17 mouse cellular contexts compared by ENCODE assay signal in the genomic region with DNA sequence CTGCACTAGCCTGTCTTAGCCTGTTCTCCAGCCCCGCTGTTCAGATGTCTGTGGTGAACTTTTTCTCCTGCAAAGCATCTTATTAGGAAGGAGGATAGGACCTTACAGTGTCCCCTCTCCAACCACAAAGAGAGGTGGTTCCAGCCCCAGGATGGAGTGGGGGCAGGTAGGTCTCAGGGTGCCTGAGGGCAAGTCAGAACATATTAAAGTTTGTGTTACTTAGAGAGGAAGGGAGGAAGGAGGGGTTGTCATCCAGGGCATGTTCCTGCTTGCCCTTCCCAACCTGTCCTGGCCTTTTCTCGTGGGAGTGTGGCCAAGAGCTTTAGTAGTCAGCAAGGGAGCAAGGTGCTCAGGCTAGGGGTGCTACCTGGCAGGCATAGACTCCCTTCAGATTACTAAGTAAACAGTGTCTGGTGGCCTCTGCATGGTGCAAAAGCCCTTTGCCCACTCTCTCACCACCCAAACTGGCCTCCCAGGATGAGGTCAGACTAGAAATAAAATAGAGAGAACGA. TPM values are rescaled to one million over a fixed set of nuclear protein-coding genes. Genes with fewer than 3 reads are reported as not detected.
DNase-seq lines count a peak whose midpoint lies in the region; ATAC-seq and TF ChIP-seq lines count a peak whose summit lies in the region.
"Had no signal": no experiment of that assay in that cellular context is flagged by ENCODE, and none has a peak within 500 bp of the region (broad histone marks: within the 10 kb centered on the region; RNA-seq: fewer than 3 reads in every experiment).

No protein-coding gene starts in this region.

- H3K9me3 ChIP-seq in liver, embryonic 16.5 days (replicated peaks; ENCODE audit: control insufficient read depth, low read length): no peaks in the 10 kb centered on the region
- H3K9me3 ChIP-seq in liver, embryonic 11.5 days (ENCODE audit: control insufficient read depth, low read length): no peaks in the 10 kb centered on the region
- H3K9me3 ChIP-seq in intestine, embryonic 16.5 days (ENCODE audit: control insufficient read depth, low read length): no peaks in the 10 kb centered on the region
- H3K9me3 ChIP-seq in kidney, embryonic 16.5 days (ENCODE audit: low read length): no peaks in the 10 kb centered on the region
- no peaks in the 10 kb centered on the region for H3K9me3 ChIP-seq in stomach, postnatal 0 days (ENCODE audit: control insufficient read depth, low read length)
- H3K9me3 ChIP-seq: limb, embryonic 10.5 days; lung, embryonic 15.5 days had no signal

- H3K27me3 ChIP-seq in liver, embryonic 16.5 days (ENCODE audit: control insufficient read depth, insufficient read depth, low read depth, low read length): no peaks in the 10 kb centered on the region; the same call in 1 of the 2 replicates
- H3K27me3 ChIP-seq in liver, embryonic 11.5 days (replicated peaks; ENCODE audit: control insufficient read depth, insufficient read depth, low read length): peaks cover 7% of the 10 kb centered on the region; the same call in 1 of the 2 replicates
- no peaks in the 10 kb centered on the region for H3K27me3 ChIP-seq in intestine, embryonic 16.5 days (replicated peaks; ENCODE audit: control insufficient read depth, insufficient read depth, low read length)
- H3K27me3 ChIP-seq in kidney, embryonic 16.5 days (ENCODE audit: insufficient read depth, low read length): no peaks in the 10 kb centered on the region
- no peaks in the 10 kb centered on the region for H3K27me3 ChIP-seq in stomach, postnatal 0 days (ENCODE audit: control insufficient read depth, insufficient read depth, low read length)
- H3K27me3 ChIP-seq: lung, embryonic 15.5 days had no signal

- ATAC-seq in liver, embryonic 16.5 days (ENCODE audit: low read depth): 0 out of 2 replicates have a peak, but pooled peaks have one; percentile 22
- ATAC-seq in liver, embryonic 11.5 days (replicated peaks; ENCODE audit: low FRiP score): no peak
- ATAC-seq in intestine, embryonic 16.5 days: peak; percentile 55; the same call in 1 of the 2 replicates
- peak; percentile 70 for ATAC-seq in kidney, embryonic 16.5 days (ENCODE audit: low FRiP score, low TSS enrichment)
- ATAC-seq in stomach, postnatal 0 days (ENCODE audit: low FRiP score, low TSS enrichment): peak; percentile 69

- WGBS in liver, embryonic 16.5 days (ENCODE audit: insufficient replicate concordance): 40% methylated on average over 3 of the region's 3 CpGs
- 71% methylated on average over 3 of the region's 3 CpGs for WGBS in liver, embryonic 11.5 days
- WGBS in intestine, embryonic 16.5 days: 60% methylated on average over 3 of the region's 3 CpGs
- 38% methylated on average over 3 of the region's 3 CpGs for WGBS in kidney, embryonic 16.5 days
- 48% methylated on average over 3 of the region's 3 CpGs for WGBS in stomach, postnatal 0 days

- H3K4me3 ChIP-seq in liver, embryonic 16.5 days (ENCODE audit: low read depth, low read length): no peak overlapping the region
- H3K4me3 ChIP-seq in liver, embryonic 11.5 days (ENCODE audit: low read depth, low read length): no peak overlapping the region
- no peak overlapping the region for H3K4me3 ChIP-seq in intestine, embryonic 16.5 days (ENCODE audit: low read length)
- no peak overlapping the region for H3K4me3 ChIP-seq in kidney, embryonic 16.5 days (ENCODE audit: low read length)
- H3K4me3 ChIP-seq in stomach, postnatal 0 days (ENCODE audit: low read depth, low read length): no peak overlapping the region
- H3K4me3 ChIP-seq: limb, embryonic 10.5 days; lung, embryonic 15.5 days had no signal

- H3K36me3 ChIP-seq in liver, embryonic 16.5 days (ENCODE audit: control insufficient read depth, insufficient read depth): no peaks in the 10 kb centered on the region
- H3K36me3 ChIP-seq in liver, embryonic 11.5 days (ENCODE audit: control insufficient read depth, insufficient read depth, low read length): no peaks in the 10 kb centered on the region
- no peaks in the 10 kb centered on the region for H3K36me3 ChIP-seq in intestine, embryonic 16.5 days (ENCODE audit: control insufficient read depth, insufficient read depth, low read length)
- H3K36me3 ChIP-seq in kidney, embryonic 16.5 days (ENCODE audit: insufficient read depth, low read length): no peaks in the 10 kb centered on the region
- no peaks in the 10 kb centered on the region for H3K36me3 ChIP-seq in stomach, postnatal 0 days (ENCODE audit: control insufficient read depth, insufficient read depth, low read length)
- H3K36me3 ChIP-seq: limb, embryonic 10.5 days; lung, embryonic 15.5 days had no signal

- H3K9ac ChIP-seq in liver, embryonic 16.5 days (ENCODE audit: low read depth, low read length): no peak overlapping the region
- H3K9ac ChIP-seq in liver, embryonic 11.5 days (ENCODE audit: low read depth, low read length): no peak overlapping the region
- H3K9ac ChIP-seq in intestine, embryonic 16.5 days (ENCODE audit: low read depth, low read length): no peak overlapping the region
- H3K9ac ChIP-seq in kidney, embryonic 16.5 days (replicated peaks; ENCODE audit: low read length): no peak overlapping the region
- no peak overlapping the region for H3K9ac ChIP-seq in stomach, postnatal 0 days (ENCODE audit: low read length)
- H3K9ac ChIP-seq: lung, embryonic 15.5 days had no signal

- H3K4me1 ChIP-seq in liver, embryonic 16.5 days (ENCODE audit: control insufficient read depth, low read depth, low read length): peaks cover 4% of the 10 kb centered on the region
- H3K4me1 ChIP-seq in liver, embryonic 11.5 days (replicated peaks; ENCODE audit: control insufficient read depth, insufficient read depth, low read length): 0 out of 2 replicates have a peak, but pooled peaks cover 4% of the 10 kb centered on the region
- H3K4me1 ChIP-seq in intestine, embryonic 16.5 days (ENCODE audit: control insufficient read depth, insufficient read depth, low read length): 0 out of 2 replicates have a peak, but pooled peaks cover under 1% of the 10 kb centered on the region
- H3K4me1 ChIP-seq in kidney, embryonic 16.5 days (ENCODE audit: insufficient read depth, low read length): peaks cover 17% of the 10 kb centered on the region
- H3K4me1 ChIP-seq in stomach, postnatal 0 days (replicated peaks; ENCODE audit: control insufficient read depth, insufficient read depth): no peaks in the 10 kb centered on the region
- H3K4me1 ChIP-seq: lung, embryonic 15.5 days had no signal

- no peak for TF ChIP-seq EP300 in stomach, postnatal 0 days (optimal IDR thresholded peaks at IDR 0.05)

- no peak for DNase-seq in liver, embryonic 11.5 days (ENCODE audit: low spot score)
- peak; percentile 15 for DNase-seq in stomach, postnatal 0 days (ENCODE audit: low spot score)
- DNase-seq in thymus, postnatal 4 days: no peak
- no peak for DNase-seq in cerebellum, postnatal 10 days
- DNase-seq: adrenal gland, postnatal 10 days; cerebellum, adult 9-10 months; heart, postnatal 36 days; thymus, postnatal 14 days had no signal

- no peak for TF ChIP-seq CTCF in stomach, postnatal 0 days (IDR thresholded peaks at IDR 0.05; ENCODE audit: low read depth)

- no peak overlapping the region for H3K27ac ChIP-seq in liver, embryonic 16.5 days (ENCODE audit: low read length)
- no peak overlapping the region for H3K27ac ChIP-seq in liver, embryonic 11.5 days (ENCODE audit: low read depth, low read length)
- no peak overlapping the region for H3K27ac ChIP-seq in intestine, embryonic 16.5 days (ENCODE audit: low read length)
- H3K27ac ChIP-seq in kidney, embryonic 16.5 days (ENCODE audit: low read length): peak overlapping the region; percentile 65
- peak overlapping the region; percentile 65; the same call in 1 of the 2 replicates for H3K27ac ChIP-seq in stomach, postnatal 0 days (replicated peaks)
- H3K27ac ChIP-seq: limb, embryonic 10.5 days; lung, embryonic 15.5 days had no signal

- no peak overlapping the region for H3K4me2 ChIP-seq in liver, embryonic 16.5 days (ENCODE audit: low read depth, low read length)
- no peak overlapping the region for H3K4me2 ChIP-seq in liver, embryonic 11.5 days
- no peak overlapping the region for H3K4me2 ChIP-seq in intestine, embryonic 16.5 days (ENCODE audit: low read depth, low read length)
- no peak overlapping the region for H3K4me2 ChIP-seq in kidney, embryonic 16.5 days (replicated peaks; ENCODE audit: low read depth, low read length)
- no peak overlapping the region for H3K4me2 ChIP-seq in stomach, postnatal 0 days (replicated peaks; ENCODE audit: low read depth)
- H3K4me2 ChIP-seq: heart, embryonic 11.5 days; lung, embryonic 15.5 days; midbrain, embryonic 11.5 days had no signal

RNA-seq across cellular contexts. Expression of a gene that starts 0.5 kb away (rescaled TPM):
- 0.08 TPM in 1 of 2 replicates, not detected in the other for polyA plus RNA-seq in liver, embryonic 16.5 days (2015; fragmentation: Nextera tagmentation; extraction: Ambion mirVana)
- not detected in 2 replicates for polyA plus RNA-seq in liver, embryonic 11.5 days (2014; fragmentation: Nextera tagmentation; extraction: Ambion mirVana)
- polyA plus RNA-seq in intestine, embryonic 16.5 days (2015; fragmentation: Nextera tagmentation; extraction: Ambion mirVana): not detected in 2 replicates
- 0.32 and 0.41 TPM in 2 replicates for polyA plus RNA-seq in kidney, embryonic 16.5 days (2015; fragmentation: Nextera tagmentation; extraction: Ambion mirVana)
- 0.10 and 0.13 TPM in 2 replicates for polyA plus RNA-seq in stomach, postnatal 0 days (2015; fragmentation: Nextera tagmentation; extraction: Ambion mirVana)
- polyA plus RNA-seq: embryonic facial prominence, embryonic 11.5 days; forebrain, embryonic 11.5 days; heart, embryonic 11.5 days; limb, embryonic 10.5 days; midbrain, embryonic 11.5 days had no signal

RNA-seq across cellular contexts. Expression of a gene that starts 5.0 kb away (rescaled TPM):
- polyA plus RNA-seq in liver, embryonic 16.5 days (2015; fragmentation: Nextera tagmentation; extraction: Ambion mirVana): 0.12 and 0.19 TPM in 2 replicates
- 0.25 and 0.39 TPM in 2 replicates for polyA plus RNA-seq in liver, embryonic 11.5 days (2014; fragmentation: Nextera tagmentation; extraction: Ambion mirVana)
- polyA plus RNA-seq in intestine, embryonic 16.5 days (2015; fragmentation: Nextera tagmentation; extraction: Ambion mirVana): 0.89 and 1.1 TPM in 2 replicates
- polyA plus RNA-seq in kidney, embryonic 16.5 days (2015; fragmentation: Nextera tagmentation; extraction: Ambion mirVana): 0.32 and 0.33 TPM in 2 replicates
- polyA plus RNA-seq in stomach, postnatal 0 days (2015; fragmentation: Nextera tagmentation; extraction: Ambion mirVana): 0.13 and 0.27 TPM in 2 replicates

RNA-seq across cellular contexts. Expression of a gene that starts 12.0 kb away (rescaled TPM):
- polyA plus RNA-seq in liver, embryonic 16.5 days (2015; fragmentation: Nextera tagmentation; extraction: Ambion mirVana): 115 and 133 TPM in 2 replicates
- polyA plus RNA-seq in liver, embryonic 11.5 days (2014; fragmentation: Nextera tagmentation; extraction: Ambion mirVana): 312 and 326 TPM in 2 replicates
- 210 and 226 TPM in 2 replicates for polyA plus RNA-seq in intestine, embryonic 16.5 days (2015; fragmentation: Nextera tagmentation; extraction: Ambion mirVana)
- polyA plus RNA-seq in kidney, embryonic 16.5 days (2015; fragmentation: Nextera tagmentation; extraction: Ambion mirVana): 205 and 209 TPM in 2 replicates
- 230 and 240 TPM in 2 replicates for polyA plus RNA-seq in stomach, postnatal 0 days (2015; fragmentation: Nextera tagmentation; extraction: Ambion mirVana)

RNA-seq across cellular contexts. Expression of a gene that starts 16.2 kb away (rescaled TPM):
- 0.28 and 0.34 TPM in 2 replicates for polyA plus RNA-seq in liver, embryonic 16.5 days (2015; fragmentation: Nextera tagmentation; extraction: Ambion mirVana)
- 1.2 and 1.3 TPM in 2 replicates for polyA plus RNA-seq in liver, embryonic 11.5 days (2014; fragmentation: Nextera tagmentation; extraction: Ambion mirVana)
- polyA plus RNA-seq in intestine, embryonic 16.5 days (2015; fragmentation: Nextera tagmentation; extraction: Ambion mirVana): 18.9 TPM in 2 replicates
- 7.4 and 11.3 TPM in 2 replicates for polyA plus RNA-seq in kidney, embryonic 16.5 days (2015; fragmentation: Nextera tagmentation; extraction: Ambion mirVana)
- polyA plus RNA-seq in stomach, postnatal 0 days (2015; fragmentation: Nextera tagmentation; extraction: Ambion mirVana): 30.0 and 32.3 TPM in 2 replicates

RNA-seq across cellular contexts. Expression of a gene that starts 21.6 kb away (rescaled TPM):
- polyA plus RNA-seq in liver, embryonic 16.5 days (2015; fragmentation: Nextera tagmentation; extraction: Ambion mirVana): 69.7 and 79.8 TPM in 2 replicates
- 132 and 140 TPM in 2 replicates for polyA plus RNA-seq in liver, embryonic 11.5 days (2014; fragmentation: Nextera tagmentation; extraction: Ambion mirVana)
- polyA plus RNA-seq in intestine, embryonic 16.5 days (2015; fragmentation: Nextera tagmentation; extraction: Ambion mirVana): 130 and 131 TPM in 2 replicates
- 168 and 179 TPM in 2 replicates for polyA plus RNA-seq in kidney, embryonic 16.5 days (2015; fragmentation: Nextera tagmentation; extraction: Ambion mirVana)
- polyA plus RNA-seq in stomach, postnatal 0 days (2015; fragmentation: Nextera tagmentation; extraction: Ambion mirVana): 72.2 and 83.2 TPM in 2 replicates

Comparison
In these comparisons a context has a peak if more than half of its experiments do, and no peak if none do; other contexts are left out.
1. H3K27ac ChIP-seq: peak in kidney, embryonic 16.5 days (single experiment) and stomach, postnatal 0 days (single experiment); none in liver, embryonic 16.5 days (single experiment), liver, embryonic 11.5 days (single experiment) and intestine, embryonic 16.5 days (single experiment).